Mouse (Mus musculus) CD4-positive, CD25-positive, alpha-beta regulatory T cell, adult 4 months (primary cell): ENCODE results near the gene Zbtb32. TPM values are rescaled to one million over a fixed set of nuclear protein-coding genes. Genes with fewer than 3 reads are reported as not detected.
A peak's percentile ranks its signal among the peaks of the same experiment; 100 is the strongest.

Experiments used
- ATAC-seq: one replicate; pipeline ENCODE4 v1.8.0; 2017
- polyA plus RNA-seq, 2 experiments: library from polyadenylated mRNA; unstranded; fragments of 100-300 nt; shearing (Covaris generic); gene quantifications; one replicate each; pipeline ENCODE4 v1.2.1; 2017

Gene Zbtb32
- polyA plus RNA-seq, 2 experiments from 2014 or later, result 8.1 to 18.0 TPM

GRCm38 (mm10) chr7:30600651-30601050 lies 1.9 kb upstream of the Zbtb32 start:
- no peak for ATAC-seq

DNA sequence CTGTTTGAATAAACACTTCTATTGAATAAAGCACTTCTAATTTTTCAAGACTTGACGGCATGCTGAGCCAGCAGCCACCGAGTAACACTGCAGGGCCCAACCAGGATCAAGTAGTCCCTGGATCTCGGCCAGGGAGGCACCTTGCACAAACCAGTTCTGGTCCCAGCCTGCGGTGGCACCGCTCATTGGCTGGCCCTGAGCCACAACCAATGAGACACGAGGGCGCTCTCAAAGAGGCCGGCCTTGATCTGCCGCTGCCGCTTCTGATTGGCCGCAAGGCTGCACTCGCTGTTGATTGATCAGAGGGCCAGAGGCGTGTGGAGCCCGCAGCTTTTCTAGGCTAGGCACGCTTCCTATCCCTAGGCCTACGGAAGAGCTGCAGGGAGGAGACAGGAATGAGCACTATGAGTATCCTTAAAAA lies 1.2 kb upstream of the Zbtb32 start:
- peak; percentile 97 for ATAC-seq

GRCm38 (mm10) chr7:30596811-30597210 lies 1.9 kb downstream of the Zbtb32 start:
- ATAC-seq, result no peak

DNA sequence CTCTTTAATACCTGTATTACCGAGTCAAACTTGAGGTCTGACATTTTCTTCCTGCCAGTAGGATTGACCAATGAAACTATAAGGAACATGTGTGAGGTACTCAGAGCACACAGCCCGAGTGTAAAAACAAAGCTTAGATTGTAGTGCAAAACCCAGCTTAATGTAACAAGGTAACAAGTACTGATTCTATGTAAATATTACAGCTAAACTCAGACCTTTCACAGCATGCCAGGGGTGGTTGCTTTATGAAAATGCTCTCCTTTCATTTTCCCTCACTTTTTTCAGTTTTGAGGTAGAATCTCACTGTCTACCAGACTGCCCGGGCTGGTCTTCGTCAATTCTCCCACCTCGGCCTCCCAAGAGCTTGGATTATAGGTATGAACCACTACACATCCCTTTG lies 2.6 kb downstream of the Zbtb32 start:
- ATAC-seq, result no peak

- peak; percentile 37 for ATAC-seq
Observed at GRCm38 (mm10) chr7:30594510-30595024, 4.1 kb downstream of the Zbtb32 start.

DNA sequence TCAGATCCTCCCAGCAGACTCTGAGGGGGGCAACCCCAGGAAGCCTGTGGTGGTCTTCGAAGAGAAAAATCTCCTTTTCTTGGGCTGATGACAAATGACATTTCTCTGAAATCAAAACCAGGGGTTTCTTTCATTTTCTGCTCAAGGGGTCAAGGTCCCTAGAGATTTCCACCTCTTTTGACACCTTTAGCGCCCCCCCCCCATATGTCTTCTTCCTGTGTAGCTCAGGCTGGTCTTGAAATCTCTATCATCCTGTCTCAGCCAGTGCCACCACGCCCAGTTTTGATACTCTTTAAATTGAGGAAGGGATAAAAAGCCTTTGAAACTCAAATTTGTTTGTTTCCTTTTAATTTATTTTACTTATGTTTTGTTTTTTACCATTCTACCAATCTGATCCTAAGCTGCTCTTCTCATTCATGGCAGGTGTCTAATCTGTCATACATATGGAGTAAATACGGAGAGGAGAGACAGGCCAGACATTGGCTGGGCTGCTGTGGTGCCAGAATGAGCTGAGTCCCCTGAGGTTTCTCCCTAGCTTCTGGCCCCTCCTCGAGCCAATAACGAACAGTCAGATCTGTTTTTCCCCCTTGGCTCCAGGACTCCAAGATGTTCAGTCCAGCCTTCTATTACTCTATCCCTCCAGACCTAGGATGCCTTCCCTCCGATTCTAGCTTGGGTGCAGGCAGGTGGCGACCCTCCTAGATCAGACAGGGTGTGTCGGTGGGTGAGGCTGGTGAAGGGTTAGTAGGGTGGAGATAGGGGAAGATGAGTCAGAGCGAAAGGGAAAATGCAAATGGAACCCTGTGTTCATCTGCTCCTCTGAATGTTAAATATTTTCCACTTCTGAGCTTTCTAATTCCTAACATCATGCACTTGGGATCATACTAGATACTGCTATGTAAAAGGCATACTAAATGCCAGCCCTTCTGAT lies 4.9 kb downstream of the Zbtb32 start:
- ATAC-seq, result peak; percentile 48

DNA sequence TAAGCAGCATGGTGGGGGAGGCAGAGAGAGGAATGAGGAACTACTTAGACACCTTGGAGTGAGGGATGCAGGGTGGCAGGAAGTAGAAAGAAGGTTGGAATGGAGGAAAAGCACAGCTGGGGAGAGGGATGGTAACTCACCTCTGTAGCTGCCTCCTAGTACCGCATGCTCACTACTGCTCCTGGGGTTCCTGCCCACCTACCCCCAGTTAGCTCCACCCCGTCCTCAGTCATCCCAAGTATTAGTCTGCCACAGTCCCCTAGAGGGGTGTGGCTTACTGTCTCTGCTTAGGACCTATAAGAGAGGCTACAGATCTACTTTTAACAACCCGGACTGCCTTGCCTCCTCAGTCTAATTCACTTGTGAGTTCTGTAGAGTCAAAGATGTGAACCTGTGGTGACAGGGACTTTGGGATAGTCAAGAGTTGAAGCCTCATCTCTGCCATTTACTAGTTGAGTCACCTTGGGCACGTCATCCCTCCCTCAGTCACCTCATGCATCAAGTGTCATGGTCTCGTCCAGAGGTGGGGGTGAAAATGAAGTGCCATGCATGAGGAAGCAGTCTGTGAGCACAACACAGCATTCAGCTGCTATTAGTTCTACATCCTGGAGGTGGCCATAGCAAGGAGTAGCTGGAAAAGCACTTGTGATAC lies 5.8 kb downstream of the Zbtb32 start:
- ATAC-seq, result no peak

DNA sequence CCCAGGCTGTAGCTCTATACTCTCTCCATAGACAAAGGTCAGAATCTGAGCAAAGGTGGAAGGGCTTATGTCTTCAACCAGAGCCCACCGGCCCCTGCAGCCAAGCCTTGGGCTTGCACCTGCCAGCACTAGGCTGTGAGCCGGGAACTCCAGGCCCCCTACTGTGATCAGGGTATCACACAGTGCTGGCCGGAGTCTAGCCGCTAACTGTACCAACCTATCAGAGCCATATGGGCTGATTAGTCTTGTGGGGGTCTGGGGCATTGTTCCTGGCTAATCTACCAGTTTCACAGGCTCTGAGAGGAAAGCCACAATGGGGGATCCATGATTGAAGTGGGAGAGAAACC lies 7.1 kb downstream of the Zbtb32 start:
- ATAC-seq, result no peak

- ATAC-seq, result no peak
Observed at GRCm38 (mm10) chr7:30590927-30591604, 7.6 kb downstream of the Zbtb32 start.

DNA sequence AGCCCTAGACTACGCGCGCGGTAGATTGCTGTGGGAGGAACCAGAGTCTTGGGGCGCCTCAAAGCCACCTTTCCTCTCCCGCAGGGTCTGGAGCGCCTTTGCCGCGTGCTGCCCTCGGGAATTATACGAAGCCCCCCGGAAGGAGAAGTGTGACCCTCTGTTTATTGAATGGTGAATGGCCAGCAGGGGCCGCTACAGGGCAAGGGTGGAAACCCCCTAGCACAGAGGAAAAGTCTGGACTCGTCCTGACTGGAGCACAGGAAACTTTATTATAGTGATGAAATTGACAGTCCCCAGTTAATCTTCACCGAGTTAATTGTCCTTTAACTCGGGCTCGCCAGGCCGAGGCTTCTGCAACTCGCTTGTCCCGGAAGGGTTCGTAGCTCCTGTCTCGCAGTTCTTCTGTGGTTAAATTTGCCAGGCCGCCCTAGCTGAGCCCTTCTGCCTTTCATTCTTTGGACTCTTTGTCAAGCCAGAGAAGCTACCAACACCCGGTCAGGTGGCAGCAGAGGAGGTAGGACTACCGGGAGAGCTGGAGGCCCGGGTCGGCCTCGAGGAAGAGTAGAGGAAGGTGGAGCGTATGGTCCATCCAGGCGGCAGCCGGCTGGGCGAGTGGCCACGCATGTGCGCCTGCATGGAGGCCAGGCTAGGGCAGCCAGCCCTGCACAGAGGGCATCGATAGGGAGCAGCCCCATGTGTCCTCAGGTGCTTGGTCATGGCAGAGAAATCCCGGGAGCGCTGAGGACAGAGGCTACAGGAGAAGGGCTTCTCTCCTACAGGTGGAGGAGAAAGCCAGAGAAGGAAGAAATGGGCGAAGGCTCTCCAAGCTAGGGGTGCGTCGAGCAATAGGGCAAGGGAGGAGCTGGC lies 9.0 kb downstream of the Zbtb32 start:
- ATAC-seq, result peak; percentile 21

DNA sequence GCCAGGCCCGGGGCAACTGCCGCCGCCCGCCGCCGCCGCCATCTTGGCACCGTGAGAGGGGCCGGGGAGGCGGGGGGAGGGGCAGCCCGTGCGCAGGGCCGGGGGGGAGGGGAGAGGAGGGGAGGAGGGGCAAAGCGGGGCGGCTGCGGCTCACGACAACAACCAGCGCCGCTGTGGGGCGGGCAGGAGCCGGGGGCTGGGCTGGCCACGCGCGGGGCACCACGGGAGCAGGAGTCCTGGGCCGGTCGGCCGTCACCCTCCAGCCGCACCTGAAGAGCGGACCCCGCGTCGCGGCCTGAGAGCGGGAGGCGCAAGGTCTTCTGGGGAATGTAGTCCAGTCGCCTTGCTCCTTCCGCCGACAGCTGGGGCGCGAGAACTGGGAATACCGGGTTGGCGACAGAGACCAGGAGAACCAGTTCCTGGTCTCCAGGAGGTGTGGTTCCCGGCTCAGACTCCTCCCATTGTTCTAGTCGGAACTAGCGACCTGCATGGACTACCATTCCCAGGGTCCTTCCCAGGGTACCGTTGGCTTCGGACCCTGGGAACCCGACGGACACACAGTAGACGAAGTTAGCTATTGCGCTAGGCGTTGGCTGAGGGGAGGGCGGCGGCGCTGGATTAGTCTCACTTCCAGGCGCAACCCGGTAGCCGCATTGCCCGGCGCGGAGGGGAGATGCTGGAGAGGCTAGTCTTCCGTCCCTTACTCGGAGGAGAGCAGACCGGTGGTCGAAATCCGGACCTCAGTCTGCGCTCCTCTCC lies 9.9 kb downstream of the Zbtb32 start, which contains the start of gene Kmt2b:
Kmt2b (minus strand) TSS at position 51 of the 759 bp plus-strand sequence.
- ATAC-seq, result peak; percentile 79

DNA sequence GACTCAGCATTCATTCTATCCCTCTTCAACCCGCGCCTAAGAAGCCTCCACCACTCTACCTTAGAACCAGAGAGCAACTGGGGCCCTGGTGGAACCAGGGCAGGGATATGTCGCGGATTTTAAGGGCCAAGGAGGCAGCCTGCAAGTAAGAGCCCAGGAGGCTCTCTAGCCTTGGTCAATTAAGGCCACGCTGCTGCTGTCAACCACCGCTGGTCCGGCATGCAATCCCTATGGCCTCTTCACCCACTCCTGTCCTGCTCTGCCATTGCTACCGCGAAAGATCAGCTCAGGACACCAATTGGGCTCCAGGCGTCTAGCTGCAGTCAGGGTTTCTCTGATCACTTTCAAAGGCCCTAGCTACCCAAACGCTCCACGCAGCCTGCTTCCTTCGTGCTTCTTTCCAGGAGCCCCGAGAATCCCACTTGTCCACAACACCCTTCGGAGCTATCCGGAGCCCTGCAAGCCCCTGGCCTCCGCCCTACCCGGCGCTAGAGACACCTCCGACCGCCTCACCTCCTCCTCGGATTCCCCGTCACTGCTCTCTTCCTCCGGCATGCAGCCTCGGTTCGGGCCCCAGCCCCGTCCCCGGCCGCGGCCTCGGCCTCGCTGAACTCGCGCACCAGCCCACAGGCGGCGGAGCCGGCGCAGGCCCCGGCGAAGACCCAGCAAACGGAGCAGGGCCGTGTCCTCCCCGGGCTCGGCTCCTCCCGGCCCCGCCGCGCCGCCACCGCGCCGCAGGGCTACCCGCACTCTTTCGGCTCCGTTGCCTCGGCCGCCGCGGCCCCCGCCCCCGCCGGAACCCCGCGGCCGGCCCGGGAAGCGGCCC lies 10.7 kb downstream of the Zbtb32 start:
- ATAC-seq, result peak; percentile 30

DNA sequence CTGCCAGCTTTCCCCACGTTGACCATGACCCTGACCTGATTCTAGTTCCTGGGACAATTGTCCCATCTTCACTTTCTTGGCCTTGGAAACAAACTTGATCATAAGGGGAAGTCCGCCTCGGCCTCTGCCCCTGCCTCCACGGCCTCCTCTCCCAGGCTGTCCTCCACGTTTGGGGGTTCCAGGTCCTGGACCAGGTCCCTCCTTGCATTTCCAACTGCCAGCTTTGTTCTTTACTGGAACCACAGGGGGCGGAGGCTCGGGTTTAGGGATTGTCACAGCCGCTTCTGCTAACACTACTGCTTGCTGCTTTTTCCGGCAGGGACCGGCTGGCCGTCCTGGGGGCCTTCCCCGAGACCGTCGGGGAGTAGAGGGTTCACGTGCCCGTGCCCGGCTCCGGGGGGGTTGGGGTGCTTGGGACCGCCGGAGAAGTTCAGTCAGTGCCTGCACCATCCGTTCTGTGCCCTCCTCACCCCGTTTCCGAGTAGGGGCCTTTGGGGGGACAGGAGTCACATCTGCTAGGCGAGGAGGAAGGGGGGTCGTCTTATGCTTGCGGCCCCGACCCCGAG lies 12.2 kb downstream of the Zbtb32 start:
- no peak for ATAC-seq

DNA sequence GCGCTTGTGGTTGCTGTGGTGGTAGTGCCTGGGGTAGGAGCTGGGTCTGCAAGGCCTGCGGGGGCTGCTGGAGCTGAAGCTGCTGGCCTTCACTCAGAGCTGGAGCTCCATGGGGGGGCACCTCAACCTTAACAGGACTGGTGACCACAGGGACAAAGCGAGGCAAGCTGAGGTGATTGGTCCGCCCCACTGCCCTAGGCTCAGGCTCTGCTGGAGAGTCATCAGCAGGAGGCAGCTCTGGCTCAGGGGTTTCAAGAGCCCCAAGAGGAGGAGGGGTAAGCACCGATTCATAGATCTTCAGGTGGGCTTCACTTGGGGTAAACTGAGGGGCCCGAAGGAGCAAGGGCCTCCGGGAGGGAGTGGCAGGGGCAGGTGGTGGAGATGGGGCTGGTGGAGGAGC lies 13.5 kb downstream of the Zbtb32 start:
- no peak for ATAC-seq

DNA sequence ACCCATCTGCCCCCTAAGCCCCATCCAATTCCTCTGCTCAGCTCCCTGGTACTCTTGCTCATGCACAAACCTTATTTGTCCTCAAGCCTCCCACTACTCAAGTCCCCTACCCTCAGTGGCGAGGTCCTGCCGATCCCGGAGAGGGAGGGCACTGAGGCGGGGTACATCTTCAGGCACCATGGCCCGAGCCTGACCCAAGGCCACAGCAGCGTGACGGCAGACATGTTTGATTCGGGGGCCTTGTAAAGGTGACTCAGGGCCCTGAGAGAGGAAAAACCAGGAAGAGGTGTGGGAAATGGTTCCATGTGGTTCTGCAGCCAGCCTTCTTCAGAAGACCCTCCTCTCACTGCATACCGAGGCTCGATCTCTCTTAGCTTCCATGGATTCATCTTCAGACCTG lies 14.4 kb downstream of the Zbtb32 start:
- no peak for ATAC-seq

- ATAC-seq, result no peak
Observed at GRCm38 (mm10) chr7:30581547-30581946, 17.2 kb downstream of the Zbtb32 start.

- no peak for ATAC-seq
Observed at GRCm38 (mm10) chr7:30579950-30580349, 18.8 kb downstream of the Zbtb32 start.

- no peak for ATAC-seq
Observed at GRCm38 (mm10) chr7:30572969-30573368, 25.7 kb downstream of the Zbtb32 start.

- ATAC-seq, result no peak
Observed at GRCm38 (mm10) chr7:30572389-30572788, 26.3 kb downstream of the Zbtb32 start.

DNA sequence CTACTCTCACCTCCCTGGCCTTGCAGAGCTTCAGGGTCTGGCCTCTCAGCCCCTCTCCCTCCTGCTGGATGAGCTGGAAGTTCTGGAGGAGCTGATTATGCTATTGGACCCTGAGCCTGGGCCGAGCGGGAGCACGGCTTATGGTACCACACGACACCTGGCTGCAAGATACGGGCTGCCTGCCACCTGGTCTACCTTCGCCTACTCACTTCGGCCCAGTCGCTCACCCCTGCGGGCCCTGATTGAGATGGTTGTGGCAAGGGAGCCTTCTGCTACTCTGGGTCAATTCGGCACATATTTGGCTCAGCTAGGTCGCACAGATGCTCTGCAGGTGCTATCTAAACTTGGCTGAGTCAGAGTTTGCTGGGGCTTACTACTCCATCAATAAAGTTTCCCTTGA lies 31.2 kb downstream of the Zbtb32 start:
- ATAC-seq, result no peak
